Mouse (Mus musculus): ENCODE measurements around the gene Phf11d. TPM values are rescaled to one million over a fixed set of nuclear protein-coding genes. Genes with fewer than 3 reads are reported as not detected.
"Not testable (repeated sequence)": the region's sequence is repeated elsewhere in the genome, so short reads cannot be mapped to it uniquely, and the experiment has no call there.

Gene Phf11d
- polyA plus RNA-seq, 1 experiment from 2014 or later: 0.71 TPM

- H3K9ac ChIP-seq; ATAC-seq (replicated peaks; ENCODE audit: low FRiP score); H3K9me3 ChIP-seq (replicated peaks); H3K4me3 ChIP-seq (replicated peaks); H3K36me3 ChIP-seq; H3K27ac ChIP-seq; H3K27me3 ChIP-seq; H3K4me2 ChIP-seq; H3K4me1 ChIP-seq: not testable (repeated sequence)
- 83% methylated on average over 6 of the region's 6 CpGs for WGBS
Measured at GRCm38 (mm10) chr14:59319970-59320369, 45.3 kb downstream of the Phf11d start.

DNA sequence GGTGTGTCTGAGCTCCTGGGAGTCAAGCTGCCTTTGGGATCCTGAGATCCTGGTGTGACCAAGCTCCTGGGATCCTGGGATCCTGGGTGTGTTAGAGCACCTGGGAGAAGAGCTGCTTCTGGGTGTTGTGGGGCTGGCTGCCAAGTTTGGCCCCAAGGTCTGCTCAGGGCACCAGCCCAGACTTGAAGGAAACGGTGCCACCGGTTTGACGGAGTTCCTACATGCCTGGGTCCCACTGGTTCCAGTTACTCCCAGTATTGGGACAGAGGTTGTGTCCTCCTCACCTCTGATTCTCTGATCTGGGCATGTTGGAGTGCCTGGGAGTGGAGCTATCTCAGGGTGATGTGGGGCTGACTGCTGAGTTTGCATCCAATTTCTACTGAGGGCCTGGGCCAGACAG, 46.2 kb downstream of the Phf11d start:
- H3K4me1 ChIP-seq; H3K27me3 ChIP-seq; H3K9me3 ChIP-seq (replicated peaks); H3K36me3 ChIP-seq; H3K27ac ChIP-seq; ATAC-seq (replicated peaks; ENCODE audit: low FRiP score); H3K4me3 ChIP-seq (replicated peaks); H3K4me2 ChIP-seq; H3K9ac ChIP-seq: not testable (repeated sequence)
- 88% methylated on average over 3 of the region's 3 CpGs for WGBS

Other genes with a start within 250 kb of the Phf11d start
- not detected in 2 replicates for gene 1700129C05Rik, start 222.6 kb downstream of the Phf11d start, polyA plus RNA-seq (2015; fragmentation: Nextera tagmentation; extraction: Ambion mirVana)
- gene Gm5142, start 186.7 kb downstream of the Phf11d start, polyA plus RNA-seq (2015; fragmentation: Nextera tagmentation; extraction: Ambion mirVana): not detected in 2 replicates
- gene Rcbtb1, start 164.3 kb downstream of the Phf11d start, polyA plus RNA-seq (2015; fragmentation: Nextera tagmentation; extraction: Ambion mirVana): 67.2 and 69.4 TPM in 2 replicates
- gene Gm6904, start 105.3 kb downstream of the Phf11d start, polyA plus RNA-seq (2015; fragmentation: Nextera tagmentation; extraction: Ambion mirVana): not detected in 2 replicates
- gene Phf11a, start 67.9 kb downstream of the Phf11d start, polyA plus RNA-seq (2015; fragmentation: Nextera tagmentation; extraction: Ambion mirVana): not detected in 2 replicates
- gene Phf11b, start 24.1 kb downstream of the Phf11d start, polyA plus RNA-seq (2015; fragmentation: Nextera tagmentation; extraction: Ambion mirVana): 0.69 and 1.5 TPM in 2 replicates
- gene Phf11c, start 29.9 kb upstream of the Phf11d start, polyA plus RNA-seq (2015; fragmentation: Nextera tagmentation; extraction: Ambion mirVana): 0.53 and 0.63 TPM in 2 replicates
- 9.8 and 10.4 TPM in 2 replicates for gene Setdb2, start 75.4 kb upstream of the Phf11d start, polyA plus RNA-seq (2015; fragmentation: Nextera tagmentation; extraction: Ambion mirVana)
- 41.1 and 42.3 TPM in 2 replicates for gene Cab39l, start 75.5 kb upstream of the Phf11d start, polyA plus RNA-seq (2015; fragmentation: Nextera tagmentation; extraction: Ambion mirVana)
- 33.9 and 36.0 TPM in 2 replicates for gene Cdadc1, start 232.5 kb upstream of the Phf11d start, polyA plus RNA-seq (2015; fragmentation: Nextera tagmentation; extraction: Ambion mirVana)